Mouse (Mus musculus): ENCODE data around the gene Coro7.

Gene Coro7

GRCm38 (mm10) chr16:4615297-4615696 lies 64.3 kb downstream of the Coro7 start:
- no peak for DNase-seq (ENCODE audit: low read depth)

GRCm38 (mm10) chr16:4614639-4615038 lies 64.9 kb downstream of the Coro7 start:
- no peak for DNase-seq (ENCODE audit: low read depth)

- no peak for DNase-seq (ENCODE audit: low read depth)
Observed at GRCm38 (mm10) chr16:4613736-4614135, 65.8 kb downstream of the Coro7 start.

GRCm38 (mm10) chr16:4611676-4612075 lies 67.9 kb downstream of the Coro7 start:
- no peak for DNase-seq (ENCODE audit: low read depth)

GRCm38 (mm10) chr16:4611193-4611592 lies 68.4 kb downstream of the Coro7 start:
- no peak for DNase-seq (ENCODE audit: low read depth)

- no peak for DNase-seq (ENCODE audit: low read depth)
Observed at GRCm38 (mm10) chr16:4608532-4609059, 71.0 kb downstream of the Coro7 start.

GRCm38 (mm10) chr16:4607818-4608531 lies 71.6 kb downstream of the Coro7 start:
- DNase-seq (ENCODE audit: low read depth): peak; percentile 92

- peak; percentile 48 for DNase-seq (ENCODE audit: low read depth)
Observed at GRCm38 (mm10) chr16:4606431-4607084, 73.0 kb downstream of the Coro7 start.

GRCm38 (mm10) chr16:4605514-4606131 lies 74.0 kb downstream of the Coro7 start:
- DNase-seq (ENCODE audit: low read depth): no peak

- no peak for DNase-seq (ENCODE audit: low read depth)
Observed at GRCm38 (mm10) chr16:4604293-4604837, 75.2 kb downstream of the Coro7 start.

- DNase-seq (ENCODE audit: low read depth): no peak
Observed at GRCm38 (mm10) chr16:4603453-4603837, 76.1 kb downstream of the Coro7 start.

- no peak for DNase-seq (ENCODE audit: low read depth)
Observed at GRCm38 (mm10) chr16:4602766-4603452, 76.7 kb downstream of the Coro7 start.

- no peak for DNase-seq (ENCODE audit: low read depth)
Observed at GRCm38 (mm10) chr16:4602189-4602588, 77.4 kb downstream of the Coro7 start.

GRCm38 (mm10) chr16:4600701-4601310 lies 78.8 kb downstream of the Coro7 start:
- DNase-seq (ENCODE audit: low read depth): no peak

- no peak for DNase-seq (ENCODE audit: low read depth)
Observed at GRCm38 (mm10) chr16:4599616-4600015, 80.0 kb downstream of the Coro7 start.

- no peak for DNase-seq (ENCODE audit: low read depth)
Observed at GRCm38 (mm10) chr16:4598891-4599543, 80.6 kb downstream of the Coro7 start.

GRCm38 (mm10) chr16:4598041-4598440 lies 81.5 kb downstream of the Coro7 start:
- DNase-seq (ENCODE audit: low read depth): no peak

- no peak for DNase-seq (ENCODE audit: low read depth)
Observed at GRCm38 (mm10) chr16:4597296-4597695, 82.3 kb downstream of the Coro7 start.

GRCm38 (mm10) chr16:4596836-4597235 lies 82.7 kb downstream of the Coro7 start:
- no peak for DNase-seq (ENCODE audit: low read depth)

GRCm38 (mm10) chr16:4596141-4596728 lies 83.3 kb downstream of the Coro7 start:
- no peak for DNase-seq (ENCODE audit: low read depth)

GRCm38 (mm10) chr16:4595527-4595963 lies 84.0 kb downstream of the Coro7 start:
- DNase-seq (ENCODE audit: low read depth): no peak
